Mouse (Mus musculus) megakaryocyte, embryonic 14.5 days (primary cell): ENCODE data around the gene Phykpl.

Source experiments
- FLI1 ChIP-seq: IDR thresholded peaks from 2 replicates; pipeline ENCODE4 v1.6.1; 2012; ENCODE audit warnings: low read length, inconsistent platforms, mixed read lengths
- GATA1 ChIP-seq: IDR thresholded peaks from 3 replicates; pipeline ENCODE4 v1.6.1; 2012; ENCODE audit warnings: mixed read lengths, low read length, inconsistent platforms, borderline replicate concordance

DNA sequence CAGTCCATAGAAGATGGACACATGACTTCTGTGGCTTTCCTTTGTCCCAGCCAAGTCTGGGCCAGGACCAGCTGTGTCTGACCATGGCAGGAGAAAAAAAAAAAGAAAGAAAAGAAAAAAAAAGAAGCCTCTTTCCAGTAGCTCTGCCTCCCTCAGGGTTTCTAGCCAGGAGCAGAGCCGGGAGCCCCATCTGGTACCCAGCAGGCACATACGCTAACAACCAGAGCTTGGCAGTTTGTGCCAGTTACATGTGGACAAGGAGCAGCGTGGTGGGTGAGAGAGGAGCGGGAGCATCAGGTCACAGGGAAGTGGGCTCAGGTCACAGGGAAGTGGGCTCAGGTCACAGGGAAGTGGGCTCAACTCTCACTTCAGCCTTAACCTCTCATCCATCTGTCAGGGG, 8.1 kb upstream of the Phykpl start:
- TF ChIP-seq GATA1 (no peak), FLI1 (no peak)
